Mouse (Mus musculus): ENCODE measurements around the gene Bpifb9a. TPM values are rescaled to one million over a fixed set of nuclear protein-coding genes. Genes with fewer than 3 reads are reported as not detected.
"Not testable (repeated sequence)": the region's sequence is repeated elsewhere in the genome, so short reads cannot be mapped to it uniquely, and the experiment has no call there.

Bpifb9a gene
- total RNA-seq, 2 experiments from 2014 or later, result not detected

DNA sequence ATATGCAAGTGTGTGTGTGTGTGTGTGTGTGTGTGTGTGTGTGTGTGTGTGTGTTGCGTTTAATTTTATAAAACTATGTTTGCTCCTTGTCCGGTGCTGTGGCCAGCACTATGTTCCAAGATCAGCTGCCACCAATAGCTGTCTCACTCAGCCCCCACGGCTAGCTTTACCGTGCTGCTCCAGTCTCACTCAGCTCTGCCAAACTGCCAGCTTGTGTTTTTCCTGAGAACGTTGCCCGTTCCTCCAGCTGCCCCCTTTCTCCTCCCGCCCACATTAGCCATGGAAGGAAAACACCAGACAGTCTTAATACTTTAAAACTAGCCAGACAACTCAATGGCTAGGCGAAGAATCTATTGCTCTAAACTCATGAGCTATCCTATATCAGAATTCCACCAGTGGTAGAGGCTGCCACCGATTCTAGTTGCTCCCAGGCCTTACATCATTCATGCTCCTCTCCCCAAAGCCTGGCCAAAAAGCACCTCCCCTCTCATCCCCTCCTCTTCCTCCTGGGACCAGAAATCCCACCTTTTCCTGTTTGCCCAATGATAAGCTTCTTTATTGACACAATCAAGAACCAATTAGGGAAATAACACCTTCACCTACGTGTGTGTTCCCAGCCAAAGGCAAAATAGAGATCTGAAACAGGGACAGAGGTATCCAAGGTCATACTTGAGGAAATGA, 14.2 kb upstream of the Bpifb9a start:
- peak; percentile 36 to 61 for DNase-seq (ENCODE audit: extremely low spot score in 1 of 2, low spot score in 2 of 2)
- no peak for TF ChIP-seq CTCF (IDR thresholded peaks at IDR 0.05)
- Histone ChIP-seq H3K27ac (no peak overlapping the region), H3K4me3 (no peak overlapping the region)
- intact Hi-C loops (cut with DNase I), result loop anchor here (1.0 kb wide), 1 partner anchor 31 kb away; no protein-coding TSS in a partner anchor

DNA sequence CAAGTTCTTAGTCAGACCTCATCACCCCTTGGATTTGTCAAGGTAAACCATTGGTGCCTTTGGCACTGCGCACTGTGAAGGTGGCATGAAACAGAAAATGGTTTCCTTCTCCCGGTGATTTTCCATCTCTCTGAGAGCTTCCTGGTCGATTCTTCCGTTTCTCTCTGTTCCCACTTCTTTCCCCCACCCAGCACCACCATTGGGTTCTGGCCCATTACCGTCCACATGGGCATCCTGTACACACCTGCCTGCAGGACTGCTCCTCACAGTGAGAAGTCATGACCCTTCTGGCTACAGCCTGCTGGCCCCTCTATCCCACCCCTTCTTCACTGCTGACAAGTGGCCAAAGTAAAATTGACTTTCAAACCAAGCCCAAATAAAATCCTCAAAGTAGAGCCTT, 12.3 kb upstream of the Bpifb9a start:
- TF ChIP-seq CTCF (IDR thresholded peaks at IDR 0.05), result no peak
- DNase-seq (ENCODE audit: extremely low spot score in 1 of 2, low spot score in 2 of 2), result no peak
- intact Hi-C loops (cut with DNase I), result no loop called here
- Histone ChIP-seq H3K27ac (no peak overlapping the region), H3K4me3 (no peak overlapping the region)

DNA sequence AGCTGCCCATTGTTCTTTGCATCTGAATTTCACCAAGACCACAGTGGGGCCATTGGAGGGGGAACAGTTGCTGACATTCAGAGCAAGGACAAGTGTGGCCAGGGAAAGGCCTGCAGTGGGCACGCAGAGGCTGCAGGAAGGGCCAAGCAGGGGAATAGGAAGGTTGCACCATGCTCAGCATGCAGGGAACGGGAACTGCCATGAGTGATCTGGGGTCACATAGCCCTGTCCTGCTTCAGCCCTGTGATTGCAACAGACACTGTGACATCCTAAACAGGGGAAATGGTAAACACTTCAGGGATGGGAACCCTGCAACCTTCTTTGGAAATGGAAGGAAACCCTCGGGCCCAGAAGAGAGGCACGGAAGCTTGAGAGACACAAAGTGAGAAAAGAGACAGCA, 2.4 kb upstream of the Bpifb9a start:
- H3K4me3 ChIP-seq; intact Hi-C loops (cut with DNase I); H3K27ac ChIP-seq; DNase-seq (ENCODE audit: extremely low spot score in 1 of 2, low spot score in 2 of 2): not testable (repeated sequence)

DNA sequence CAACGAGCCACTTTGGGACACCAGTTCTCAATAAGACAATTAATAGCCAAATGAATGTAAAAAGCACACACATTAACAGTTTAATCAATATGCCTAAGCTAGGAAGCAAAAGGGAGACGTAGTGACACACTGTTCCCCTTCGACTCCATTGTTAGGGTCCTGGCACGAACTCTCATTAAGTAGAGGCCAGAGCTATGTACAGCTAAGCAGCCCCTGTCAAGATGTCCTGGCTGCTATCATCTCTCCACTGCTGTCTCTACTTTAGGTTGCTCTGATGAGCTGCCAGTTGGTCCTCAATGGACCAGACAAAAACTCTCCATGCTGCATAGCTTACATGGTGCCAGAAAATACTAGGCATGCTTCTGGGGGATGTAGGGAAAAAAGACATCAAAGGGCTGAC, 1.9 kb upstream of the Bpifb9a start:
- no peak for TF ChIP-seq CTCF (IDR thresholded peaks at IDR 0.05)
- Histone ChIP-seq H3K27ac (no peak overlapping the region), H3K4me3 (no peak overlapping the region)
- no peak for DNase-seq (ENCODE audit: extremely low spot score in 1 of 2, low spot score in 2 of 2)
- intact Hi-C loops (cut with DNase I), result no loop called here

DNA sequence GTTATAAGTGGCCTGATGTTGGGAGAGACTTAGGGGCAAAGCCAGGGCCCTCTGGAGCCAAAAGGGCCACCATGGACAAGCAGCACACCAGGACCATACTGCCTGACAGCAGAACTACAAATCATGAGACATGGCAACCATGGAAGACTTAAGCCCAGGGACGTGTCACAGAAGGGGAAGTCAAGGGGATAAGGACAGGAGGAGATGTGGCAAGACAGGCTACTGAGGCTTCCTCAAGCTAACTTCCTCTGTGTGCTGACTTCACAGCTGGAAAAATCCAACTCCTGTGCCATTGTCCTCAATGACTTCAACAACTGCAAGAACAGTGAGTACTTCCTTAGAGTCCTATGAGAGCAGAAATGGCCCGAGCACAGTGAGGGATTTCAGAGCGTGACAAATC, 6.7 kb downstream of the Bpifb9a start:
- H3K4me3 ChIP-seq; intact Hi-C loops (cut with DNase I); DNase-seq (ENCODE audit: extremely low spot score in 1 of 2, low spot score in 2 of 2); H3K27ac ChIP-seq: not testable (repeated sequence)

DNA sequence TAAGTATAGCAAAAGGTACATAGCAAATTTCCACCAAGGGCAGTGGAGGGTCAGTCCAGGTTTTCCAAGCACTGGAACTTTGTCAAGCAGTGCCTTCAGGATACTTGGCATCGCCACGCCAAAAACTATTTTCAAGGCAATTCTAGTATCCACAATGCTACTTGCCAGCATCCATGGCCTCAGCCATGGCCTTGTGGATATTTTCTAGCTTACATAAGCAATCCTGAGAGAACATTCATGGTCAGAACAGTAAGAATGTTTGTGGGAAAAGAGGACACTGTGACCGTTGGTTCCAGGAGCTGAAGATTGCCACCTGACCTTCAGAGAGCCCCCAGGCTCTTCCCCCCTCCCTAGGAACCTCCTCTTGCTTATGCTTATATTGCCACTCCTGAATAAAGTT, 34.2 kb downstream of the Bpifb9a start:
- H3K4me3 ChIP-seq; H3K27ac ChIP-seq; intact Hi-C loops (cut with DNase I); DNase-seq (ENCODE audit: extremely low spot score in 1 of 2, low spot score in 2 of 2): not testable (repeated sequence)

DNA sequence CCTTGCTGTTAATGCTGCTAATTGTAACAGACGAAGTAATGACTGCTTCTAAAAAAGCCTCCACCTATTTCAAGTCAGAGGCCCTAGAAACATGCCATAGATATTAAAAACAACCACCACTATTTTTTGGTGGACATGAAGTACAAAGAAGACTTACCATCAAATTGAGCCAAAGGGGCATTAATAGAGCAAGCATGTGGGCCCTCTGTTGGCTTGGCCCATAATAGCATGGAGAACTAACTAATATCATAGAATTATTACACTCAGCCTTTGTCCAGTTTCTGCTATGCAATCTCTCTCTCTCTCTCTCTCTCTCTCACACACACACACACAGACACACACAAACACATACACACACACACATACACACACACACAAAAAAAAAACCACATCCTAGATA, 35.2 kb downstream of the Bpifb9a start:
- intact Hi-C loops (cut with DNase I), result no loop called here
- TF ChIP-seq CTCF (IDR thresholded peaks at IDR 0.05), result no peak; the same call in 1 of the 2 replicates
- no peak for DNase-seq (ENCODE audit: extremely low spot score in 1 of 2, low spot score in 2 of 2)
- H3K4me3 ChIP-seq, result no peak overlapping the region
- no peak overlapping the region for H3K27ac ChIP-seq

DNA sequence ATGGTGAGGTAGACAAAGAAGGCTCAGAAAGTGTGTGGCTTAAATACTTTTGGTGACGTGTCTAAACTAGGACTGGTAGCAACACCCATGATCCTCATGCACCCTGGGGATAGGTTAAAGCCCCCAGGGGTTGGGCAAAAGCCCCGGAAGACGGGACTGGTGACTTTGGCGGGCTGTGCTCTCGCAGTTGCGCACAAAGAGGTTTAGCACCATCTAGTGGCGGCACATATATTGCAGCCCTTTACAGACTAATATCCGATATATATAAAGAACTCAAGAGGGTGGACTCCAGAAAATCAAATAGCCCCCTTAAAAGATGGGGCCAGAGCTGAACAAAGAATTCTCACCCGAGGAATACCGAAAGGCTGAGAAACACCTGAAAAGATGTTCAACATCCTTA, 37.1 kb downstream of the Bpifb9a start:
- TF ChIP-seq CTCF (IDR thresholded peaks at IDR 0.05), result peak; percentile 66
- peak in 1 of 2 experiments; percentile 38 for DNase-seq (ENCODE audit: extremely low spot score in 1 of 2, low spot score in 2 of 2)
- intact Hi-C loops (cut with DNase I); H3K4me3 ChIP-seq; H3K27ac ChIP-seq: not testable (repeated sequence)

DNA sequence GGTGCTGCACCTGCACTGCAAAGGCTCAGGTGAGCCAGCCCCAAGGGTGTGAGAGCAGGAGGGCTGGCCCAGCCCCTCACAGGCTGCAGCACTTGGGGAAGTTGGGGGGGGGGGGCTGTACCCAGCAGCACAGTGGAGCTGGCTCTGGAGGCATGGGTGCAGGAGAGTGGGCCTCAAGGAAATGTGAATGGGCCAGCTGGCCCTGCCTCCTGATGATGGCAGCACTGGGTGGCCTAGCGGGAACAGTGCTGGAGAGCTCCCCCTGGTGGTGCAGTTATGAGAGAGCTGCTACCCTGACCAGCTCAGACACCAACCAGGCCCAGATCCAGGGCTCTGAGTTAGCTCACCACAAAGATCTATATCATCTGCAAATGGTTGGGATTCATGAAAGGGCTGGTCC, 42.8 kb downstream of the Bpifb9a start:
- peak; percentile 71 for TF ChIP-seq CTCF (IDR thresholded peaks at IDR 0.05)
- intact Hi-C loops (cut with DNase I), result loop anchor here (1.0 kb wide), 1 partner anchor 127 kb away; no protein-coding TSS in a partner anchor
- no peak overlapping the region for H3K27ac ChIP-seq
- no peak overlapping the region for H3K4me3 ChIP-seq
- DNase-seq (ENCODE audit: extremely low spot score in 1 of 2, low spot score in 2 of 2), result peak; percentile 31 to 46

DNA sequence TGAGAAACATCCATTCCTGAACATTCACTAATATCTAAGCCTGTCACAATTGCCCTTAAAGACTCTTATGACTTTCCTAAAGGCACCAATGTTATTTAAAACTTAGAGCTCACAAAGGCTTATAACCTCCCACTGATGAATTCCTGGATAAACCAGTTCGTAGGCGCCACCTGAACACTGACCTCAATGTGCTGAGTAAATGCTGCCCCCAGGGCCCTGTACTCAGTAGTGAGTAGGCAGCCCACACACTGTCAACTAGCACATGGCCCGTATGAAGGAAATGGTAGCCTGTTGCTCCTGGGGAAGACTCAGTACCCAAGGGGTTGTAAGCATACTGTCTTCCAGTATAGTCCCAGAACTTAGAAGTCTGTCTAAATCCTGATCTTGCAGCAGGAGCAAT, 44.1 kb downstream of the Bpifb9a start:
- no peak overlapping the region for H3K27ac ChIP-seq
- no peak overlapping the region for H3K4me3 ChIP-seq
- DNase-seq (ENCODE audit: extremely low spot score in 1 of 2, low spot score in 2 of 2), result no peak
- intact Hi-C loops (cut with DNase I), result no loop called here
- TF ChIP-seq CTCF (IDR thresholded peaks at IDR 0.05), result no peak

DNA sequence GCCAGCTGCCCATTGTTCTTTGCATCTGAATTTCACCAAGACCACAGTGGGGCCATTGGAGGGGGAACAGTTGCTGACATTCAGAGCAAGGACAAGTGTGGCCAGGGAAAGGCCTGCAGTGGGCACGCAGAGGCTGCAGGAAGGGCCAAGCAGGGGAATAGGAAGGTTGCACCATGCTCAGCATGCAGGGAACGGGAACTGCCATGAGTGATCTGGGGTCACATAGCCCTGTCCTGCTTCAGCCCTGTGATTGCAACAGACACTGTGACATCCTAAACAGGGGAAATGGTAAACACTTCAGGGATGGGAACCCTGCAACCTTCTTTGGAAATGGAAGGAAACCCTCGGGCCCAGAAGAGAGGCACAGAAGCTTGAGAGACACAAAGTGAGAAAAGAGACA, 47.0 kb downstream of the Bpifb9a start:
- intact Hi-C loops (cut with DNase I); H3K27ac ChIP-seq; H3K4me3 ChIP-seq; DNase-seq (ENCODE audit: extremely low spot score in 1 of 2, low spot score in 2 of 2): not testable (repeated sequence)

DNA sequence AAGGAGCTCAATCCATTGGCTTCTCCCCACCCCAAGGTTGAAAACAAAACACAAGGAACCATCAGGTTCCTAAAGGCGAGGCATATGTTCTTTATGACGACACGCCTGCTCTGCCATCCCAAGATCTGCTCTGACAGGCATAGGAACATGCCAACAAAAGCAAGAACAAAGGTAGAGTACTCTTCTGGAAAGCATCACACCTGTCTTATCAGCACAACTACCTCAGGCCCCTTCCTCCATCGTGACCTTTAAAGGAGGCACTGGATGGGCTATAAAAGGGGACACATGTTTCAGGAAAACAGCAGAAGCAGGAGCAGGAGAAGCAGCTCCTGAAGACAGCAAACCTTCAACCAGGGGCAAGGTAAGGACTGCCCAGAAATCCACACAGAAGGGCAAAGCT, 49.3 kb downstream of the Bpifb9a start, which contains the start of gene Bpifb9b:
Bpifb9b (plus strand) TSS at position 301 of the 400 bp plus-strand sequence.
- not testable (repeated sequence) for H3K4me3 ChIP-seq; H3K27ac ChIP-seq; DNase-seq (ENCODE audit: extremely low spot score in 1 of 2, low spot score in 2 of 2)
- intact Hi-C loops (cut with DNase I), result loop anchor here (2.0 kb wide), 1 partner anchor 48 kb away; no protein-coding TSS in a partner anchor

DNA sequence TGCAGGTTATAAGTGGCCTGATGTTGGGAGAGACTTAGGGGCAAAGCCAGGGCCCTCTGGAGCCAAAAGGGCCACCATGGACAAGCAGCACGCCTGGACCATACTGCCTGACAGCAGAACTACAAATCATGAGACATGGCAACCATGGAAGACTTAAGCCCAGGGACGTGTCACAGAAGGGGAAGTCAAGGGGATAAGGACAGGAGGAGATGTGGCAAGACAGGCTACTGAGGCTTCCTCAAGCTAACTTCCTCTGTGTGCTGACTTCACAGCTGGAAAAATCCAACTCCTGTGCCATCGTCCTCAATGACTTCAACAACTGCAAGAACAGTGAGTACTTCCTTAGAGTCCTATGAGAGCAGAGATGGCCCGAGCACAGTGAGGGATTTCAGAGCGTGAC, 56.1 kb downstream of the Bpifb9a start:
- H3K4me3 ChIP-seq; intact Hi-C loops (cut with DNase I); DNase-seq (ENCODE audit: extremely low spot score in 1 of 2, low spot score in 2 of 2); H3K27ac ChIP-seq: not testable (repeated sequence)

Other genes with a start within 250 kb of the Bpifb9a start
- not detected for gene Bpifa2, start 249.6 kb upstream of the Bpifb9a start, total RNA-seq (2021)
- not detected for gene Bpifa3, start 127.5 kb upstream of the Bpifb9a start, total RNA-seq (2021)
- gene Bpifa1, start 115.0 kb upstream of the Bpifb9a start, total RNA-seq (2021), result not detected
- not detected for gene Bpifa5, start 95.2 kb upstream of the Bpifb9a start, total RNA-seq (2021)
- gene Bpifb1, start 67.0 kb upstream of the Bpifb9a start, total RNA-seq (2021), result under 1 TPM in 1 of 2 experiments, not detected in 1; 0.50 TPM
- not detected for gene Bpifb5, start 34.1 kb upstream of the Bpifb9a start, total RNA-seq (2021)
- gene Bpifb9b, start 49.4 kb downstream of the Bpifb9a start, total RNA-seq (2021), result not detected
- 10 to 100 TPM; 11.5 to 14.3 TPM for gene Cdk5rap1, start 115.2 kb downstream of the Bpifb9a start, total RNA-seq (2021)
- gene Snta1, start 150.2 kb downstream of the Bpifb9a start, total RNA-seq (2021), result 10 to 100 TPM; 33.9 to 34.1 TPM
- 10 to 100 TPM; 54.3 to 57.4 TPM for gene Cbfa2t2, start 178.6 kb downstream of the Bpifb9a start, total RNA-seq (2021)

Data from left cerebral cortex, adult 2 months (tissue).